Mouse (Mus musculus) mouse embryonic stem cell (cell line): ENCODE results near the gene Mtmr14.

ENCODE experiments used
- in situ Hi-C, 2 experiments: fragments of 300-500 bp; cut with MboI; formaldehyde crosslinking; loops; 1 replicate in 1 of 2; 3 replicates in 1 of 2; pipeline ENCODE4 v1.14.3; 2019 to 2020; ENCODE audit warnings: low sequenced_read_pairs in 2 of 2, low pct_unique_long_range_greater_than_20kb in 1 of 2, mixed read lengths in 1 of 2; ENCODE audit not compliant: unreplicated experiment in 1 of 2

Mtmr14 gene

DNA sequence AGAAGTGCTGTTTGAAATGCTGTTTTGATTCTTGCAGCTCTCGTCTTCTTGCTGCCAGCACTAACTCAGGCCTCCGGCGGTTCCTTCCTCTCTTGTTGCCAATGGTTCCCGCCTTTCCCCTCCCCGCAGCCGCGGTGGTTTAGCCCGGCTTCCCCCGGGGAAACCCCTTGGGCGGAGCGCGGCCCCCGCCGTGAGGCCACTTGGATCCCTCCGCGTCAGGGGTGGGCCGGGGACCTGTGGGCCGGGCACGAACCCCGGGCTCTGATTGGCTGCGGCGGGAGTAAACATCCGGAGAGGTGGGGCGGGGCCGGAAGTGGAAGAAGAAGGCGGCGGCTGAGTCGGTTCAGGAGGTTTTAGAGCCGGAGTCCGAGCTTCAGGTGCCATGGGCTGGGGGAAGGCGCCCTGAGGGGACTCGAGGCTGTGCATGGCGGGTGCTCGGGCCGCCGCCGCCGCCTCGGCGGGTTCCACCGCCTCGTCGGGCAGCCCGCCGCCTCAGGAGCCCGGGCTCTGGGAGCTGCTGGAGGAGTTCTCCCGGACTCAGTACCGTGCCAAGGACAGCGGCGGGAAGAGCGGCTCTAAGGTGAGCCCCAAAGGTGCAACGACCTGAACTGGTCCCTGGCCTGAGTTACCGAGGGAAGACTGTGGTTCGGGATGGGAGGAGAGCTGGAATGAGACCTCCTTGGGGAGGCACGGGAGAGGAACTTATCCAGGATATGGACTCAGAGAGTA lies at the start of gene Mtmr14:
Gene Mtmr14 (plus strand): TSS at position 302 of the 729 bp plus-strand sequence.
- in situ Hi-C loops = no loop called here

DNA sequence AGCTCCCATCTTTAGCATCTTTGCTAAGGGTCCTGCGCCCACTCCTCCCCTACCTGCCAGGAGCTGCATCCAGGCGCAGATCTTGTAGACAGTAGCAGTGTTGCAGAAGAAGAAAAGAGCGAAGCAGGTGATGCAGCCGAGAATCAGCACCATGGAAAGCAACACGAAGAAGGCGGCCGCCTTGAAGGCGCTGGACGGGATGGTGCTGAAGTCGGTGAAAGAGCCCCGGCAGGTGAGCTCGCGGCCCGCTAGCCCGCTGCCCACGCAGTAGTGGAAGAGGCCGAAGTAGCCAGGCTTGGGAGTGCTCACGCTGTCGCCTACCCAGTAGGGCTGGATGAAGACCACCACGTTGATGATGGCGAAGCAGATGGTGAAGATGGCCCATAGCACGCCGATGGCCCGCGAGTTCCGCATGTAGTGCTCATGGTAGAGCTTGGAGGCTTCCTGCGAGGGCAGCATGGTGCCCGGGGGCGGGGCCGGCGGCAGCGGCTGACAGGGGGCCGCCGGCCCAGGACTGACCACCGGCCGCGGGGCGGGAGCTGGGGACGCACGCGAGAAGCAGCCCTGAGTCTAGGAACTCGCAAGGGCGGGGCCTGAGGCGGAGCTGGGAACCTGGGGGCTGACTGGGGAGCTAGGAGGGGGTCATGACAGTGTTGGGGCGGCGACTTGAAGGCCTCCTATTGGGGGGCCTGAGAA lies 43.7 kb upstream of the Mtmr14 start:
- in situ Hi-C loops = no loop called here

- in situ Hi-C loops = no loop called here
These were observed 43.2 kb upstream of the Mtmr14 start for GRCm38 (mm10) chr6:113194517-113194840.

DNA sequence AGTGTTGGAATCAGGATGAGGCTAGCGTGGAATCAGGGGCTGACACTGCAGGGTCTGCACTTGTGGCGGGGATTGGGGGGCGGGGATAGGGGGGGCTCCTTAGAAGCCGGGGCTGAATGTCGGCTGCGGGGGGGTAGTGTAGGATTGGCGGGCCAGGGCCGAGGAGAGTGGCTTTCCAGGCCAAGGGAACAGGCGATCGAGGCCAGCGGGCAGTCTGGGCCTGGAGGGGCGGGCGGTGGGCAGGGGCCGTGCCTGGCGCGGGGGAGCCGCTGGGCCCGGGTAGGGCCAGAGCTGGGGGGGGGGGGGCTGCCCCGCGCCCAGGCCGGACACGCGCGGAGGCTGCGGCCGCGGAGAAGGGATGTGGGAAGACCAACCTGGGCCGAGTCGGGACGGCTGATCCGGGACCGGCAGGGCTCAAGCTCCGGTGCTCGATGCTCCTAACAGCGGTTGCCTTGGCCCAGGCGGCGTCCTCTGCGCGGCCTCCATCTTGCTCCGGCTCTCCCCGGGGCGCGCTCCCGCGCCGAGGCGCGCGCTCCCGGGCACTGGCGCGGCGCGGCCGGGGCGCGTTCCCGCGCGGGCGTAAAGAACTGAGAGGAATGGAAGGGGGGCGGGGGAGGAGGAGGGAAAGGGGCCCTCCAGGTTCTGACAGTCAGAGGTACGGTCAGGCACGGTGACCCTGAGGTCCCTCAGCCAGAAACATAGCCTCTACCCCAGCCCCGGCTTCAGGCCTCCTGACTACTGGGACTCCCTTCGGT lies 42.6 kb upstream of the Mtmr14 start, which contains the start of gene Lhfpl4:
Gene Lhfpl4 (minus strand): TSS at position 544 of the 755 bp plus-strand sequence.
- in situ Hi-C loops = no loop called here

- in situ Hi-C loops = no loop called here
These were observed 42.0 kb upstream of the Mtmr14 start for GRCm38 (mm10) chr6:113195596-113195992.

- in situ Hi-C loops = no loop called here
These were observed 21.4 kb upstream of the Mtmr14 start for GRCm38 (mm10) chr6:113216280-113216679.

- in situ Hi-C loops = no loop called here
These were observed 11.8 kb upstream of the Mtmr14 start for GRCm38 (mm10) chr6:113225798-113226197.

GRCm38 (mm10) chr6:113226705-113227104 lies 10.9 kb upstream of the Mtmr14 start:
- in situ Hi-C loops = no loop called here

DNA sequence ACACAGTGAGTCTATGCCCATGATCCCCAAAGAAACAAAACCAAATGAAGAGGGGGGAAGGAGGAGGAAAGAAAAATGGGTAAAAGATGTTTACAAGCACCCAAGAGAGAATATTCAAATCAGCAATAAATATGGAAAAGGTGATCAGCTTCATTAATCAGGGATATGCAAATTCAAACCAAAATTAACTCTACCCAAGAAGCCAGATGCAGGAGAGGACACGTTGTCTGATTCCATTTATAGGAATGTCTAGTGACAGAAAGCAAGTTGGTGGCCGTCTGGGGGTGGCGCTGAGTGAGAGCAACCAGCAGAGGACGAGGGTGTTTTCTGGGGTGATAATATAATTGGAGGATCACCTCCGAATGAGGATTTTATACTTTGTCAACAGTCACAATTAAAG lies 2.5 kb upstream of the Mtmr14 start:
- in situ Hi-C loops = no loop called here

DNA sequence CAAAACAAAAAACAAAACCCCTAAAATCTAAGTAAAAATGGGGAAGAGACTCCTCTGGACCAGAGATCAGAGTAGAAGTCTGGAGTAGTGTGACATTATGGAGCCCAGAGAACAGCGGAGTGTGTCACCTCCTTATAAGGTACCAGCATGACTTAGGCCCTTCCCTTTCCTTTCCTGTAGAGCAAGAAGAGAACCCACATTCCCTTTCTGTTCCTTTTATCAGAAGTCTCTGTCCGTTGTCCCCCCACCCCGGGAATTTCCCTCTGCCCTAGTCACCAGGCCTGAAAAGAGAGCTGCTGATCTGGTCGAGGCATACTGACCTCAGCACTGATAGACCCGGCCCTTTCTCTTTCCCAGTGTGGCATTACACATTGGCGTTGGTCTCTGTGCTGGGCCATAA lies 799 bp downstream of the Mtmr14 start:
- in situ Hi-C loops = no loop called here

DNA sequence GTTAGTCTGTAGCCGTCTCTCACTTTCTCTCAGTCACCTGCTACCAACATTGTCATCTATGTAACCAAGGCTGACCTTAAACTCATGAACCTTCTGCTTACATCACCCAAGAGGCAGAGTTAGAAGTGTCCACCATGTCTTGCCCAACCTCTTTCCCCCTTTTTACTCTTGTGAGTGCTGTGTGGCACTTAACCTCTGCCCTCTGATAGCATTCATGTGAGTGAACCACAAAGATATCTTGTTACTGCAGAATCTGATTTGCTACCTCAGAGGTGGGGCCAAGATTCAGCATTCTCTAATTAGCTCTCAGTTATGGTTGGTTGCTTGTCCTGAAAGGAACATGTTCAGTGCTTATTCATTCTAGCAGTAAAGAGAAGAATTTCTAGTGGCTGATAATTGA lies 5.1 kb downstream of the Mtmr14 start:
- in situ Hi-C loops = no loop called here

DNA sequence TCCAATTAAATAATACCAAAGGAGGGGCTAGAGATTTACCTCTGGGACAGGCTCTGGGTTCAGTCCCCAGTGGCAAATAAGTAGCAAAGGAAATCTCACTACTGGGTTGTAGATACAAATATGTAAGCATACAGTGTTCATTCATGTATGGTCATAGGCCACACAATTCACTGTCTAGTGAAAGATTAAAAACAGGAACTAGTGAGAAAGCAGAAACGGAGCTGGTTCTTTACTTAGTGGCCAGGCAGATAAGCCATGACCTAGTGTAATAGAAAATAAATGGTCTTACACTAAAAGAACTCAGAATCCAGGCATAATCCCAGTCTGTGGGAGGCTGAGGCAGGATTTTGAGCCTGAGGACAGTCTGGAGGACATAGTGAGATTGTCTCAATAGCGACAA lies 7.9 kb downstream of the Mtmr14 start:
- in situ Hi-C loops = no loop called here

DNA sequence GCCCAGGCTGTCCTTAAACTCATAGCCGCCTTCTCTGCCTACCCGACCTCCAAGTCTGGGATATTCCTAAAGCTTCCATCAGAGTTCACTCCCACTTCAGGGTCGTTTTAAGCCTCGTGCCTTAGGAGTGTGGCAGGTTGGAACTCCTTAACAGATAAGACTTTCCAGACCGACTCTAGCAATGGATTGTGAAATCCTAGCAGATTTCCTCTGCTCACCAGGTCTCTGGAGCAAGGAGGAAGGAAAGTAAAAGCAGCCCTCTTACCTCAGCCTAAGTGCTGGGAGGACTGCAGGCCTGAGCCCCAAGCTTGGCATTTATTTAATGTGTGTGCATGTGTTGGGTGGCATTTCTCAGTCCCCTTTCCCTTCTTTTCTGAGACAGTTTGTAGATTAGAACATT lies 13.1 kb downstream of the Mtmr14 start:
- in situ Hi-C loops = no loop called here

DNA sequence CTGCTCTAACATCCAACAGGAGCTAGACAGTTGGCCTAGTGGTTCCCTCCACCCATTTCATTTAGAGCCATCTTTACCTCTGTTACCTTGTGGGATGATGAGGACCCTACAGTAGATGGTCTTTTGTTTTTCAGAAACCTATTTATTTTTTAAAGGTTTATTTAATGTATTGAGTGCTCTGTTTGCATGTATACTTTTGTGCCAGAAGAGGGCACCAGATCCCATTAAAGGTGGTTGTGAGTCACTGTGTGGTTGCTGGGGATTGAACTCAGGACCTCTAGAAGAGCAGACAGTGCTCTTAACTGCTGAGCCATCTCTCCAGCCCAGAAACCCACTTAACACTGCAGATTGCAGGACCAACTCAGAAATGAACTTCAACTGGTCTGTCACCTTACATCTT lies 14.3 kb downstream of the Mtmr14 start:
- in situ Hi-C loops = no loop called here

GRCm38 (mm10) chr6:113254899-113255298 lies 17.3 kb downstream of the Mtmr14 start:
- in situ Hi-C loops = no loop called here

DNA sequence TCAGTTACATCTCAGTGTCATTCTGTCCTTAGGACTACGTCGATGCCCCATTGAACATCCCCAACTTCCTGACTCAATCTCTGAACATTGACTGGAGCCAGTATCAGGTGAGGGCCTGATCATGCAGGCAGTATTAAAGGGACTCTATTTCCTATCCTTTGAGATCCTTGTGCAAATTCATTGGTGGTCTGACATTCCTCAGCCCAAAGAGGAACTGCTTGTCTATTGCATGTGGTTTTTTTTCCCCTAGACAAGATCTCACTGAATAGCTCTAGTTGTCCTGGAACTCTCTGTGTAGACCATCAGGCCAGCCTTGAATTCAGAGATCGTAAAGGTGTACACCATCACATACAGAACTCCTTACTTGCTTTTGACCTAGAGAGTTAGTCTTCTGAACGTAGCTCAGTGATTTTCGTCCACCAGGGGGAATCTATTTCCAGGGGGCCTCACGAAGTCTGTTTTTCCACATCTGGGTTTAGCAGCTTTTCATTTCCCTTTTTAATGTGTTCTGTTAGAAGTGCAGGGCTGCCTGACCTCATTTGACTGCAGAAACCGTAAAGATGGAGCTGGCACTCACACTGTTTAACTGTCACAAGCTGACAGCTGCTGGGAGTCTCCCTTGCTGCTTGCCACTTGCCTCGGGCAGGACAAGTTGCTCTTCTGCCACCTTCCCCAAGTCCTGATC lies 23.7 kb downstream of the Mtmr14 start:
- in situ Hi-C loops = no loop called here

GRCm38 (mm10) chr6:113263531-113263930 lies 25.9 kb downstream of the Mtmr14 start:
- in situ Hi-C loops = no loop called here

DNA sequence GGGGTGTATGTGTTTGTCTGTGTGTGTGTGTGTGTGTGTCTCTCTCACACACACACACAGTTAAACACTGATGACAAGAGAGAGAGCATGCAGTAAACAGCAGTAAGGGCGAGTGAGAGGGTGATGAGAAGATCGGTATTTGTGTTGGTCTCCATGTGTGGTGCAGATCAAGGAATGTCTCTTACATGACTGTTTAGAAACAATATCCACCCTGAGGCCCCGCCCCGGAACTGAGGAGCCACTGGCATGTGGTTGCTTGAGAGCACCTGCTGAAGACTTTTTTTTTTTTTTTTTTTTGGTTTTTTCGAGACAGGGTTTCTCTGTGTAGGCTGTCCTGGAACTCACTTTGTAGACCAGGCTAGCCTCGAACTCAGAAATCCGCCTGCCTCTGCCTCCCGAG lies 26.8 kb downstream of the Mtmr14 start:
- in situ Hi-C loops = no loop called here
